8 mouse cellular contexts compared by ENCODE assay signal in the genomic region with DNA sequence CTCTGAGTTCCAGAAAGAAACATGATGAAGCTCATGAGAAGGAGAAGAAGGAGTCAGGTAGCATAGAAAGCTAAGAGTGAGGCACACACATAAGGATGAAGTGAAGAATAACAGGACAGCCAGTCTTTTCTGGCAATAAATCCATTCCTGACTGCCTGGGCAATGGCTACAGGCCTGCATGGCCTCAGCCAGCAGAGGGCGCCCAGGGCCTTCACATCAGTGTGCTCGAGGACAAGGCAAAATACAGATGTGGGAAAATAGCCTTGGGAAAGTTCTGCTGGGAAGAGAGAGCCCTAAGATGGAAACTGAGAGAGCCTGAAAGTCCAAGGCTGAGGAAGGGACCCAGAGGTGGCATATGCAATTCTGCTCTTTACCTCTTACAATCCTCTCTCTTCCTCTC. TPM values are rescaled to one million over a fixed set of nuclear protein-coding genes. Genes with fewer than 3 reads are reported as not detected.
DNase-seq lines count a peak whose midpoint lies in the region; ATAC-seq lines count a peak whose summit lies in the region.

No protein-coding gene starts in this region.

- H3K36me3 ChIP-seq in midbrain, embryonic 13.5 days: no peaks in the 10 kb centered on the region
- H3K36me3 ChIP-seq in stomach, embryonic 15.5 days: no peaks in the 10 kb centered on the region

- WGBS in midbrain, embryonic 13.5 days: 0% methylated on average over 2 of the region's 2 CpGs
- WGBS in stomach, embryonic 15.5 days: 0% methylated on average over 2 of the region's 2 CpGs

- no peak overlapping the region for H3K9ac ChIP-seq in midbrain, embryonic 13.5 days (replicated peaks)
- H3K9ac ChIP-seq in stomach, embryonic 15.5 days: no peak overlapping the region

- no peaks in the 10 kb centered on the region; the same call in 1 of the 2 replicates for H3K4me1 ChIP-seq in midbrain, embryonic 13.5 days (replicated peaks)
- no peaks in the 10 kb centered on the region for H3K4me1 ChIP-seq in stomach, embryonic 15.5 days

- no peak overlapping the region for H3K4me3 ChIP-seq in midbrain, embryonic 13.5 days (replicated peaks)
- no peak overlapping the region for H3K4me3 ChIP-seq in stomach, embryonic 15.5 days (replicated peaks)

- no peaks in the 10 kb centered on the region for H3K9me3 ChIP-seq in midbrain, embryonic 13.5 days
- no peaks in the 10 kb centered on the region for H3K9me3 ChIP-seq in stomach, embryonic 15.5 days

- intact Hi-C loops in left cerebral cortex, postnatal 14 days (cut with DNase I): loop anchor here (5.0 kb wide), 1 partner anchor 748 kb away; a partner anchor contains a TSS

- ATAC-seq in CD4-positive, CD25-positive, alpha-beta regulatory T cell, adult 4 months: no peak
- ATAC-seq in midbrain, embryonic 13.5 days: peak; percentile 89
- ATAC-seq in stomach, embryonic 15.5 days (ENCODE audit: insufficient read depth, low FRiP score, low read depth): peak; percentile 70

- DNase-seq in CD4-positive, CD25-positive, alpha-beta regulatory T cell, adult 2 months (ENCODE audit: low read depth, low spot score): peak; percentile 7
- peak; percentile 91 for DNase-seq in embryo, embryonic 10.5 days (ENCODE audit: low spot score)
- DNase-seq in gastrocnemius, postnatal 25 days: peak; percentile 44
- DNase-seq in kidney, adult 11 months: peak; percentile 33
- peak; percentile 89 for DNase-seq in left cerebral cortex, postnatal 14 days (ENCODE audit: low spot score in 2 of 2)

- no peak overlapping the region for H3K4me2 ChIP-seq in midbrain, embryonic 13.5 days (replicated peaks)
- H3K4me2 ChIP-seq in stomach, embryonic 15.5 days: no peak overlapping the region

- peaks cover 7% of the 10 kb centered on the region; the same call in 1 of the 2 replicates for H3K27me3 ChIP-seq in midbrain, embryonic 13.5 days
- H3K27me3 ChIP-seq in stomach, embryonic 15.5 days (replicated peaks): no peaks in the 10 kb centered on the region

- H3K27ac ChIP-seq in midbrain, embryonic 13.5 days: no peak overlapping the region
- no peak overlapping the region for H3K27ac ChIP-seq in stomach, embryonic 15.5 days

RNA-seq across cellular contexts. Expression of a gene that starts 49.9 kb away (rescaled TPM):
- polyA plus RNA-seq in CD4-positive, CD25-positive, alpha-beta regulatory T cell, adult 4 months (2017; shearing (Covaris generic)): 10 to 100 TPM; 13.3 to 26.2 TPM
- total RNA-seq in gastrocnemius, postnatal 25 days (2021): 10 to 100 TPM; 10.5 to 12.0 TPM
- total RNA-seq in left cerebral cortex, postnatal 14 days (2021): 100 to 1,000 TPM; 227 to 238 TPM
- polyA plus RNA-seq in midbrain, embryonic 13.5 days (2015; fragmentation: Nextera tagmentation; extraction: Ambion mirVana): 129 and 139 TPM in 2 replicates
- polyA plus RNA-seq in stomach, embryonic 15.5 days (2015; fragmentation: Nextera tagmentation; extraction: Ambion mirVana): 38.4 and 43.8 TPM in 2 replicates

Comparison
In these comparisons a context has a peak if more than half of its experiments do, and no peak if none do; other contexts are left out.
1. DNase-seq: peak in every context shown above with its lines; median percentile 91 in embryo, embryonic 10.5 days; 89 in left cerebral cortex, postnatal 14 days; 44 in gastrocnemius, postnatal 25 days; 33 in kidney, adult 11 months; 7 in CD4-positive, CD25-positive, alpha-beta regulatory T cell, adult 2 months.